Mouse (Mus musculus) effector memory CD4-positive, alpha-beta T cell, adult 5 months (primary cell): ENCODE data around the gene Pam16. TPM values are rescaled to one million over a fixed set of nuclear protein-coding genes. Genes with fewer than 3 reads are reported as not detected.

Source experiments
- polyA plus RNA-seq: library from polyadenylated mRNA; unstranded; fragments of 100-300 nt; shearing (Covaris generic); gene quantifications from one replicate; pipeline ENCODE4 v1.2.1, GENCODE M21; 2017

The Pam16 gene
- polyA plus RNA-seq: 9.7 TPM

DNA sequence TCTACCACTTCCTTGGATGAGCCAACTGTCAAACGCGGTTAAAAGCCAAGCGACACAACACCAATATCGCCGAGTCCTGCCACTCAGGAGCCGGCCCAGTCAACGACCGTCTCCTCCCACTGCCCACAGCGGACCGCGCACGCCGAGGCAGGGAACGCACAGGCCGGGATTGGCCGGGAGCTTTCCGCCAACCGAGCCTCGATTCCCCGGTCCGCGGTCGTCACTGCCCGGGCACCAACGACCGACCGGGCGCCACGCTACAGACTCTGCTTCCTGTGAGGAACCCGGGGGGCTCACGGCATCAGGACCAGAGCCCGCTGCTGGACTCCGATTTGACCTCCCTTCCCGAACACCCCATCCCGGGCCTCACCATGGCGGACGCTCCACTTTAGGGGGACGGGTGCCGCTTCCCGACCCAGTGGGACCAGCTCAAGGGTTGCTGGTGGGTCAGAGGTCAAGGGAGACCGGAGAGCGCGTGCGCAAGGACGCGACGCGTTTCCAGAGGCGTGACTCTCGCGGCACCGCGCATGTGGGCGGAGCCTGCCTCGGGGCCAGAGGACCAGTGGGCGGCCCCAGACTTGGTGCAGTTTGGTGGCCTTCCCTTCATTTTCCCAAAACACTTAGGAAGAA is at the start of gene Pam16:
Pam16 (minus strand) TSS at position 508 of the 630 bp plus-strand sequence.

DNA sequence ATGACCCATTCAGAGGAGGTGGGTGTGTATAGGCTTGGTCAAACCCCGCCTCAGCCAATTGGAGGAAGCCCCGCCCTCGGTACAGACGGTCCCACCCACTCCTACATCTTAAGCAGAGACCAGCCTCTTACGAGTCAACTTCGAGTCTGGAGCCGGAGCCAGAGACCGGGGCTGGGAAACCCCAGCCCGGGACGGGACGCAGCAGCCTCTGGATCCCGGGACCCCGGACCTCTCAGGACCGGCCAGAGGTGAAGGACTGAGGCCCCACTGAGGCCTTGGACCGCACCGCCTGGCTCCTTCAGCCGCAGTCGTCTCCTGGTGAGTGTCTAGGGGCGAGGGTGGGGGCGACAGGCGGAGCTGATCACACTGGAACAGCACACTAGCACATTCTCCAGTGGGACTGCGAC is 15.0 kb upstream of the Pam16 start, which contains the start of the genes Vasn and Dnaja3:
Vasn (plus strand) TSS at position 111 of the 407 bp plus-strand sequence.
Dnaja3 (plus strand) TSS at position 159 of the 407 bp plus-strand sequence.

DNA sequence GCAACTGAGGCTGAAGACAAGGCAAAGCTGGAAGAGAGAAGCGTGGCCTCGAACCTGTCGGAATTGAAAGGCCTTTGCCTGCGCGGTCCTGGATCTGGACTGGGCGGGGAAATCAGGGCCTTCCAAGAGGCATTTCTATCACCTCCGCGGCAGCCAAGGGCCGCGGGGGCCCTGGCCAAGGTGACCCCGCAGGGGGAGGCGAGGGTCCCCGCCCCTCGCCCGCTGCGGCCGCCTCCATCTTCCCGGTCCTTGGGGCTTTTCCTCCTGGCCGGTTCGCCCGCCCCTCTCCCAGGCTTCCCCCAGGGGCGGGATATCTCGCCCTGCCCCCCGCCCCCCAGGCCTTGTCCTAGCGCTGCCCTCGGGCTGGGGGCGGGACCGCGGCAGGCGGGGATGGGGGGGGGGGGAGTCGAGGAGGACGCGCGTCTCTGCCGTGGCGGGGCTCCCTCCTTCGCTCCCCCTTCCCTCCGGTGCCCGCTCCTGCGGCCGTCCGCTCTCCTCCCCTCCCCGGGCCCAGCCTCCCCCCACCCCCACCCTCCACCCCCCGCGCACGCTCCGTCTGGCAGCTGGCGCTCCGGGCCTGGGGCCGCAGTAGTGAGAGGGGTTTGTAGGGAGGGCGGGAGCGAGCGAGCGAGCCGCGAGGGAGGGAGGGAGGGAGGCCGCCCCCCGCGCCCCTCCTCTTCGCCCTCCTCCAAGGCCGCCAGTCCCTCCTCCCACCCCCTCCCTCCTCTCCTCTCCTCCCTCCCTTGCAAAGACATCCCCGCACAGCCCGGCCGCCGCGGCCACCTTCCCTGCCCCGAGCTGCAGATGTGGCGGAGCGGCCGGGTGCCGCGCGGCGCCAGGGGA is 30.6 kb downstream of the Pam16 start, which contains the start of gene Glis2:
Glis2 (plus strand) TSS at position 743 of the 843 bp plus-strand sequence.

Other genes starting within 250 kb of the Pam16 start
- 0.87 TPM for gene Adcy9, start 204.5 kb downstream of the Pam16 start, polyA plus RNA-seq
- gene Srl, start 83.2 kb downstream of the Pam16 start, polyA plus RNA-seq: not detected
- 1.0 TPM for gene Tfap4, start 65.1 kb downstream of the Pam16 start, polyA plus RNA-seq
- gene Glis2, start 30.3 kb downstream of the Pam16 start, polyA plus RNA-seq: 0.17 TPM
- 0.65 TPM for gene Vasn, start 15.0 kb upstream of the Pam16 start, polyA plus RNA-seq
- gene Dnaja3, start 15.0 kb upstream of the Pam16 start, polyA plus RNA-seq: 33.5 TPM
- gene Coro7, start 54.8 kb upstream of the Pam16 start, polyA plus RNA-seq: 103 TPM
- 2.7 TPM for gene Nmral1, start 94.4 kb upstream of the Pam16 start, polyA plus RNA-seq
- 47.4 TPM for gene Hmox2, start 101.4 kb upstream of the Pam16 start, polyA plus RNA-seq
- gene Cdip1, start 165.3 kb upstream of the Pam16 start, polyA plus RNA-seq: 73.7 TPM
- gene 4930562C15Rik, start 210.4 kb upstream of the Pam16 start, polyA plus RNA-seq: 0.31 TPM